Mouse (Mus musculus) cerebellum, adult 2 months (tissue): ENCODE results near the gene Cap2.

Source experiments
- CTCF ChIP-seq: fragments of 200-500 bp; IDR thresholded peaks from 2 replicates; pipeline ENCODE4 v1.5.1; 2011; ENCODE audit warnings: low read depth, mild to moderate bottlenecking, control low read depth, low read length, moderate library complexity, borderline replicate concordance; ENCODE audit not compliant: insufficient read depth
- POLR2A ChIP-seq: fragments of 200-500 bp; IDR thresholded peaks from 2 replicates; pipeline ENCODE4 v1.6.1; 2011; ENCODE audit warnings: low read length, control low read depth, borderline replicate concordance; ENCODE audit not compliant: insufficient read depth

GRCm38 (mm10) chr13:46620964-46621757 is 119.5 kb downstream of the Cap2 start:
- no peak for TF ChIP-seq POLR2A
- no peak for TF ChIP-seq CTCF
